Comparison of ENCODE assay signal across 9 mouse cellular contexts in genomic region chr6:65765057-65765456, GRCm38 (mm10). TPM values are rescaled to one million over a fixed set of nuclear protein-coding genes. Genes with fewer than 3 reads are reported as not detected.
DNase-seq lines count a peak whose midpoint lies in the region; ATAC-seq lines count a peak whose summit lies in the region.
"Had no signal": no experiment of that assay in that cellular context is flagged by ENCODE, and none has a peak within 500 bp of the region (broad histone marks: within the 10 kb centered on the region; RNA-seq: fewer than 3 reads in every experiment).

No protein-coding gene starts in this region.

- peaks cover 7% of the 10 kb centered on the region; the same call in 1 of the 2 replicates for H3K4me1 ChIP-seq in midbrain, embryonic 12.5 days

- H3K4me2 ChIP-seq in midbrain, embryonic 12.5 days (replicated peaks): 0 out of 2 replicates have a peak overlapping the region, but pooled peaks have one; percentile 16

- intact Hi-C loops in gastrocnemius, postnatal 14 days (cut with DNase I; ENCODE audit: low total_unique reads): no loop called here

- 20% methylated on average over 8 of the region's 8 CpGs for WGBS in midbrain, embryonic 12.5 days

- peak; percentile 50 for ATAC-seq in frontal cortex, adult (ENCODE audit: low TSS enrichment)
- ATAC-seq in granulocyte monocyte progenitor cell, adult 5-6 weeks (replicated peaks; ENCODE audit: poor library complexity, severe bottlenecking): peak; percentile 94
- 0 out of 2 replicates have a peak, but pooled peaks have one; percentile 45 for ATAC-seq in midbrain, embryonic 12.5 days (ENCODE audit: low FRiP score, low read depth)

- H3K9ac ChIP-seq in midbrain, embryonic 12.5 days (replicated peaks): no peak overlapping the region

- H3K4me3 ChIP-seq in midbrain, embryonic 12.5 days: no peak overlapping the region
- H3K4me3 ChIP-seq: erythroblast, embryonic 14.5 days had no signal

- DNase-seq in frontal cortex, postnatal 14 days (ENCODE audit: low spot score in 2 of 2): no peak
- peak; percentile 87 for DNase-seq in ZHBTc4 (ENCODE audit: low read depth, low spot score)
- peak; percentile 37 for DNase-seq in kidney, adult 11 months
- no peak for DNase-seq in gastrocnemius, postnatal 14 days
- no peak for DNase-seq in gastrocnemius, adult 8-10 months (ENCODE audit: low spot score in 2 of 2)

- no peaks in the 10 kb centered on the region for H3K9me3 ChIP-seq in midbrain, embryonic 12.5 days

- H3K36me3 ChIP-seq in midbrain, embryonic 12.5 days: no peaks in the 10 kb centered on the region

- H3K27me3 ChIP-seq in midbrain, embryonic 12.5 days: 0 out of 2 replicates have a peak, but pooled peaks cover 3% of the 10 kb centered on the region

- H3K27ac ChIP-seq in midbrain, embryonic 12.5 days (replicated peaks): no peak overlapping the region

RNA-seq across cellular contexts. Expression of gene Prdm5, which starts 13.7 kb away (rescaled TPM):
- 18.3 and 25.9 TPM in 2 replicates for total RNA-seq in granulocyte monocyte progenitor cell, adult 5-6 weeks (2014; fragmentation: Nextera tagmentation)
- 17.9 and 25.9 TPM in 2 replicates for total RNA-seq in granulocyte monocyte progenitor cell, adult 5-6 weeks (2017)
- 13.8 and 15.5 TPM in 2 replicates for polyA plus RNA-seq in midbrain, embryonic 12.5 days (2016; fragmentation: Nextera tagmentation; extraction: Ambion mirVana)
- 1 to 10 TPM; 4.9 to 5.0 TPM for total RNA-seq in gastrocnemius, postnatal 14 days (2021)
- 1 to 10 TPM; 1.2 to 2.0 (median 1.4) TPM for total RNA-seq in gastrocnemius, adult 8-10 months (2022)
- polyA plus RNA-seq: erythroblast, embryonic 14.5 days had no signal

Comparison
In these comparisons a context has a peak if more than half of its experiments do, and no peak if none do; other contexts are left out.
1. DNase-seq: peak in ZHBTc4 (single experiment) and kidney, adult 11 months (single experiment); none in frontal cortex, postnatal 14 days (0 of 2), gastrocnemius, postnatal 14 days (single experiment) and gastrocnemius, adult 8-10 months (0 of 2).
2. Peak in every context shown above with its lines, with median percentiles within 50 percentile points of each other: ATAC-seq.